Mouse (Mus musculus) bone marrow macrophage, adult 2 months (primary cell): Measurements from ENCODE around the gene Casc3.

ENCODE experiments used
- CTCF ChIP-seq: IDR thresholded peaks from 2 replicates; pipeline ENCODE4 v1.5.1; 2012; ENCODE audit warnings: low read depth, mild to moderate bottlenecking, low read length, moderate library complexity
- POLR2A ChIP-seq: IDR thresholded peaks from 2 replicates; pipeline ENCODE4 v1.6.1; 2012; ENCODE audit warnings: mild to moderate bottlenecking, low read depth, low read length, borderline replicate concordance

GRCm38 (mm10) chr11:98838512-98838911 lies 33.8 kb downstream of the Casc3 start:
- TF ChIP-seq CTCF, result no peak
- no peak for TF ChIP-seq POLR2A
